Mouse (Mus musculus) ES-Bruce4 (cell line): Measurements from ENCODE around the gene Arhgap17. TPM values are rescaled to one million over a fixed set of nuclear protein-coding genes. Genes with fewer than 3 reads are reported as not detected.
A peak's percentile ranks its signal among the peaks of the same experiment; 100 is the strongest.

ENCODE experiments used
- H3K27ac ChIP-seq: 2 replicates; pipeline ENCODE4 v1.5.1; 2012; ENCODE audit warnings: low read length, inconsistent platforms; ENCODE audit not compliant: insufficient read depth
- H3K27me3 ChIP-seq: 2 replicates; pipeline ENCODE4 v1.6.1; 2012; ENCODE audit warnings: mild to moderate bottlenecking, low read length, inconsistent platforms; ENCODE audit not compliant: control insufficient read depth, poor library complexity, insufficient read depth, severe bottlenecking
- H3K36me3 ChIP-seq: 2 replicates; pipeline ENCODE4 v1.6.1; 2012; ENCODE audit warnings: inconsistent platforms, mild to moderate bottlenecking, low read length, moderate library complexity; ENCODE audit not compliant: control insufficient read depth, poor library complexity, insufficient read depth, severe bottlenecking
- H3K4me1 ChIP-seq: one replicate; pipeline ENCODE4 v1.8.1; 2011; ENCODE audit warnings: low read length; ENCODE audit not compliant: control insufficient read depth, insufficient read depth
- H3K4me3 ChIP-seq: 2 replicates; pipeline ENCODE4 v1.5.1; 2011; ENCODE audit warnings: low read depth, mild to moderate bottlenecking, low read length
- H3K9ac ChIP-seq: 2 replicates; pipeline ENCODE4 v1.6.1; 2012; ENCODE audit warnings: low read depth, mild to moderate bottlenecking, inconsistent platforms; ENCODE audit not compliant: poor library complexity, severe bottlenecking
- H3K9me3 ChIP-seq: replicated peaks from 2 replicates; pipeline ENCODE4 v1.6.1; 2012; ENCODE audit warnings: mild to moderate bottlenecking, low read length, inconsistent platforms; ENCODE audit not compliant: control insufficient read depth, poor library complexity, insufficient read depth, severe bottlenecking
- CTCF ChIP-seq: IDR thresholded peaks from one replicate; pipeline ENCODE4 v1.8.1; 2011; ENCODE audit warnings: low read depth, low read length
- EP300 ChIP-seq: IDR thresholded peaks from 2 replicates; pipeline ENCODE4 v1.6.1; 2011; ENCODE audit warnings: low read depth, low read length; ENCODE audit not compliant: insufficient read depth
- POLR2A ChIP-seq: IDR thresholded peaks from one replicate; pipeline ENCODE4 v1.8.1; 2011; ENCODE audit warnings: low read length; ENCODE audit not compliant: insufficient read depth
- polyA plus RNA-seq: library from polyadenylated mRNA; stranded (reverse); fragments of >200 nt; gene quantifications from 2 replicates; pipeline ENCODE4 v1.2.4, GENCODE M21; 2011; ENCODE audit warnings: low read depth; ENCODE audit not compliant: missing spikeins, insufficient read depth, insufficient read length

The Arhgap17 gene
- polyA plus RNA-seq, 1 experiment = 38.2 TPM

DNA sequence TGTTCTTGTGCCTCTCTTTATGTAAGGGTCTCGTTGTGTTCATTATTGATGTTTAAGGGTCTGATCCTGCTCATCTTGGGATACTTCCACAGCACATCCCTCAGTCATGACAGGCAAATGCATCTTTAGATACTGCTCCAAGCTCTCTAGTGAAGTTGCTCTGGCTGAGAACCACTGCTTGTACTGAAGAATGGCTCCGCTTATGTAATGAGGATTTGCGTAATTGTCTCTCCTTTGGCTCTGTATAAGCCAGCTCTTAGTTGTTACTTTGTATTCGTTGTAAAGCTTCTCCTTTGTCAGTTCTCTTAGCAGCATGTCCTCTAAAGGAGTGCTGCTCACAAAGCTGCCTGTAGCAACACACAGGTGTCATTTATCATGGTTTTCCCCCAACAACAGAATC is 37.3 kb upstream of the Arhgap17 start:
- Histone ChIP-seq H3K27ac (no peak overlapping the region), H3K9ac (no peak overlapping the region), H3K4me3 (no peak overlapping the region), H3K36me3 (peaks cover 26% of the 10 kb centered on the region), H3K4me1 (no peaks in the 10 kb centered on the region), H3K9me3 (no peaks in the 10 kb centered on the region), H3K27me3 (no peaks in the 10 kb centered on the region)
- no peak for TF ChIP-seq EP300
- TF ChIP-seq CTCF = no peak
- no peak for TF ChIP-seq POLR2A

DNA sequence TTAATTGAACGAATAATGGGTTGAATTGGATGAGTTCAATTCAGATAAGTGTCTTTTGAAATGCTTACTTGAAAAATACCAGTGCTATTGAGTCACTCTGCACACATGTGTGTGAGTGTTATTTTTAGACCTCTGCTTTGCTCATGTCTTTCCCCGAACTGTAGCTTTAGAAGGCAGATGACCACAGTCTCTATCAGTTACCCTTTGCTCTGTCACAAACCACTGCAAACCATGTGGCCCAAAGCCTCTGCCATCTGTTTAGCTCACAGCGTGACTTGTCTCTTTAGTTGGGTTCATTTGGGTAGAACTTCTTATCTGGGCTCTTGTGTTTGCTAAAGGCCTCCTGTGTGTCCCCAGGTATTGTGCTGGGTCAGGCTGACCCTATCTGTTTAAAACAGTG is 35.9 kb upstream of the Arhgap17 start:
- Histone ChIP-seq H3K27me3 (no peaks in the 10 kb centered on the region), H3K27ac (no peak overlapping the region), H3K4me3 (no peak overlapping the region), H3K9me3 (no peaks in the 10 kb centered on the region), H3K9ac (no peak overlapping the region), H3K4me1 (no peaks in the 10 kb centered on the region), H3K36me3 (peaks cover 31% of the 10 kb centered on the region)
- no peak for TF ChIP-seq CTCF
- TF ChIP-seq POLR2A = no peak
- no peak for TF ChIP-seq EP300

DNA sequence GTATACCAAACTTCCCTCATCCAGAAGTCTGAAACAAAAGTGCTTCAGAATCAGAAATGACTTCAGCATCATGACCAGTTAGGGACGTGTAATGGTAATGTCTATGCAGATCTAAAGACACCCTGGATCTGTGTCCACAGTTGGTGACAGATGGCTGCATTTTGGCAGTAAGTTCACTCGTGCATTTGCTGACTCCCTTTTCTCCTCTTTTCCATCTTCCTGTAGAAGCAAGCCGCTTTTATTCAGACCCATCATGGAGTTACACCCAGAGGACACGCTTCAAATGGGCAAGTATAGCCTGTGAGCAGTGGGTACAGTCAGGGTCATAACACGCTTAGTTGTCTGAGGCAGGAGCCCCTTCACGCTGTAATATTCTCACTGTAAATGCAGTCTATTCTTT is 34.5 kb upstream of the Arhgap17 start:
- peaks cover 29% of the 10 kb centered on the region for H3K36me3 ChIP-seq
- no peaks in the 10 kb centered on the region for H3K4me1 ChIP-seq
- no peak overlapping the region for H3K9ac ChIP-seq
- H3K27ac ChIP-seq = no peak overlapping the region
- no peaks in the 10 kb centered on the region for H3K9me3 ChIP-seq
- no peaks in the 10 kb centered on the region for H3K27me3 ChIP-seq
- TF ChIP-seq POLR2A = no peak
- no peak for TF ChIP-seq CTCF
- TF ChIP-seq EP300 = no peak
- no peak overlapping the region for H3K4me3 ChIP-seq

DNA sequence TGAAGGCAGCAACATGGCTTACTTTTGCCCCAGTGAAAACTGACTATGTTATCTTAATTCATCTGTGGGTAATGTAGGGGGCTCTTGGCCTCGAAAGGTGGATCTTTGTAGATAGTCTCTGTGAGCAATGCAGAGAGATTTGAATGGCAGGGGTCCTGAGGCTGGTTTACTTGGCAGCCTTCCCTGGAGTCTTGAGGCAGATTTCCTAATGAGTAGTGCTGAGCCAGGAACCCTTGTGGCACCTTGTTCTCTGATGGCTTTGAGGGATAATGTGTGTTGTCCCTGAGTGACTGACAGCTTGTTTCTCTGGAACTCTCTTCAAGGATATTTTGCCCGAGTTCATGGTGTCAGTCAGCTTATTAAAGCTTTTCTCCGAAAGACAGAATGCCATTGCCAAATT is 31.4 kb upstream of the Arhgap17 start:
- no peaks in the 10 kb centered on the region for H3K9me3 ChIP-seq
- no peak overlapping the region for H3K4me3 ChIP-seq
- H3K27ac ChIP-seq = no peak overlapping the region
- no peaks in the 10 kb centered on the region for H3K27me3 ChIP-seq
- H3K4me1 ChIP-seq = no peaks in the 10 kb centered on the region
- peaks cover 25% of the 10 kb centered on the region for H3K36me3 ChIP-seq
- TF ChIP-seq CTCF (no peak), EP300 (no peak), POLR2A (no peak)
- H3K9ac ChIP-seq = no peak overlapping the region

DNA sequence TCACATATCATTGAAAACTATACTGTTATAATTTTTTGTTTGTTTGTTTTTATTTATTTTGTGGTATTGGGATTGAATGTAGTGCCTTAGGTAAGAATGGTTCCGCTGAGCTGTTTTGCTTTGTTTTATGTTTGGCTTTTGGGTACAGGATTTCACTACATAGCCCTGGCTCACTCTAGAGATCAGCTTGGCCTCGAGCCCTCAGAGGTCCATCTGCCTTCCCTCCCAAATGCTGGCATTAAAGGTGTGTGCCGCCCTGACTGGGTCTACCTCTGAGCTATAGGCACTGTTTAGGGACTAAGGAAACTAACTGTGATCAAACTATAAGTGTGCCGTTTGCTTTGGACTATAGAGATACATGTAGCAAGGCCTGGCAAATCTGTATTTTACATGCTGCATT is 29.6 kb upstream of the Arhgap17 start:
- Histone ChIP-seq H3K36me3 (peaks cover 23% of the 10 kb centered on the region), H3K4me3 (no peak overlapping the region), H3K27me3 (no peaks in the 10 kb centered on the region), H3K9ac (no peak overlapping the region), H3K9me3 (no peaks in the 10 kb centered on the region), H3K27ac (no peak overlapping the region), H3K4me1 (peaks cover 2% of the 10 kb centered on the region)
- TF ChIP-seq EP300 (no peak), CTCF (no peak), POLR2A (no peak)

DNA sequence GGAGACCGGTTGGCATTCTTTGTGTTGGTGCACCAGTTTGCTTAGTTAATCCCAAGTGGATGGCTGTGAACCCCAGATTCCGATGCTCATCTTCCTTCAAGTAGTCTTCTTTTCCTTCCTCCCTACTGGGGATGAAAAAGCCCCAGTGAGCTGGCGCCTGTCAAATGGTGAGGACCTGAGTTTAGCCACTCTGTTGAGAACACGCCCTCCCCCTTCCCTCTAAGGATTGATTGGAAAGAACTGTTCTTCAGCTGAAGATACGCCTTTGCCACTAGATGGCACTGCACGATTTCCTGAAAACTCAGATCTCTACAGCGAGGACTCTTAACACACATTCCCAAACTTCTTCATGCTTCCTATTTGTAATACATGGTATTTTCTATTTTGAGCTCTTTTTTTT is 29.1 kb upstream of the Arhgap17 start:
- Histone ChIP-seq H3K36me3 (peaks cover 20% of the 10 kb centered on the region), H3K9ac (no peak overlapping the region), H3K4me1 (peaks cover 2% of the 10 kb centered on the region), H3K27ac (no peak overlapping the region), H3K4me3 (no peak overlapping the region), H3K27me3 (no peaks in the 10 kb centered on the region), H3K9me3 (no peaks in the 10 kb centered on the region)
- TF ChIP-seq POLR2A = no peak
- peak; percentile 32 for TF ChIP-seq CTCF

DNA sequence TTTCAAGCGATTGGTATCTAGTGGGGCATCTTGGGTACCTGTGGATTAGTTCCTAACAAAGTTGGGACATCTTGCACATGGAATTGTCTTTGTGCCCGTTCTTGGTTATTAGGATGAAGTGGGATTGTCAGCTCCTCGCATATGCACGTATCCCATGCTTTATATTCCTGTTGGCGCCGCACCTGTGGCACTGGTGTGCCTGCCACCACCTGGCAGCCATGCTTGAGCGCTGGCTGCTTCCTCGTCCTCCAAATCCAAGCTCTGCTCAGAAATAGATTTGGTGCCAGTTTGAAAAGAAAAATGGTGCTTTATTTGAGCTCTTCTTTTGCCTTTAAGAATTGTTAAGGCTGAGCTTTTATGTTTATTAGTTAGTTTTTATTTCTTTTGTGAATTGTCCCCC is 28.2 kb upstream of the Arhgap17 start:
- Histone ChIP-seq H3K36me3 (peaks cover 14% of the 10 kb centered on the region), H3K9ac (no peak overlapping the region), H3K4me3 (no peak overlapping the region), H3K4me1 (peaks cover 2% of the 10 kb centered on the region), H3K27ac (no peak overlapping the region), H3K27me3 (no peaks in the 10 kb centered on the region), H3K9me3 (no peaks in the 10 kb centered on the region)
- TF ChIP-seq EP300 (no peak), POLR2A (no peak), CTCF (no peak)
